Mouse (Mus musculus) C2C12 (cell line): Measurements from ENCODE around the gene Map4. TPM values are rescaled to one million over a fixed set of nuclear protein-coding genes. Genes with fewer than 3 reads are reported as not detected.
"Not testable (repeated sequence)": the region's sequence is repeated elsewhere in the genome, so short reads cannot be mapped to it uniquely, and the experiment has no call there.

Experiments used
- H3K27me3 ChIP-seq: one replicate; pipeline ENCODE4 v1.6.1; 2011; ENCODE audit not compliant: control insufficient read depth, insufficient read depth, insufficient read length
- H3K36me3 ChIP-seq: one replicate; pipeline ENCODE4 v1.6.1; 2011; ENCODE audit not compliant: control insufficient read depth, insufficient read depth
- H3K4me3 ChIP-seq: one replicate; pipeline ENCODE4 v1.5.1; 2011; ENCODE audit warnings: mild to moderate bottlenecking, control low read depth; ENCODE audit not compliant: poor library complexity, insufficient read depth, severe bottlenecking
- H3K79me2 ChIP-seq: one replicate; pipeline ENCODE4 v1.6.1; 2011; ENCODE audit not compliant: control insufficient read depth, insufficient read depth
- H3K79me3 ChIP-seq: one replicate; pipeline ENCODE4 v1.6.1; 2011; ENCODE audit warnings: low read depth, control low read depth
- H3ac ChIP-seq: one replicate; pipeline ENCODE3; 2011; ENCODE audit warnings: low read depth; ENCODE audit not compliant: control insufficient read depth, insufficient read length
- CEBPB ChIP-seq: IDR thresholded peaks from one replicate; pipeline ENCODE4 v1.6.1; 2011; ENCODE audit warnings: low read depth, mild to moderate bottlenecking, control low read depth, moderate library complexity
- CTCF ChIP-seq: IDR thresholded peaks from one replicate; pipeline ENCODE4 v1.5.1; 2011; ENCODE audit not compliant: control insufficient read depth, insufficient read depth, insufficient read length
- FOSL1 ChIP-seq: IDR thresholded peaks from one replicate; pipeline ENCODE4 v1.8.0; 2011; ENCODE audit warnings: mild to moderate bottlenecking, low read length; ENCODE audit not compliant: poor library complexity, insufficient read depth, severe bottlenecking
- MAX ChIP-seq: IDR thresholded peaks from one replicate; pipeline ENCODE4 v1.6.1; 2011; ENCODE audit warnings: mild to moderate bottlenecking, control low read depth
- MYOD1 ChIP-seq: IDR thresholded peaks from one replicate; pipeline ENCODE4 v1.6.1; 2011; ENCODE audit warnings: low read depth; ENCODE audit not compliant: control insufficient read depth, insufficient read length
- MYOG ChIP-seq: IDR thresholded peaks from one replicate; pipeline ENCODE4 v1.6.1; 2011; ENCODE audit not compliant: control insufficient read depth, insufficient read length; ENCODE audit errors: extremely low read depth
- USF1 ChIP-seq: IDR thresholded peaks from one replicate; pipeline ENCODE4 v1.6.1; 2011; ENCODE audit warnings: low read depth, mild to moderate bottlenecking, control low read depth, moderate library complexity
- polyA plus RNA-seq: library from polyadenylated mRNA; unstranded; fragments of >200 nt; fragmentation: generic; extraction: Trizol; gene quantifications from one replicate; pipeline ENCODE4 v1.2.1, GENCODE M21; 2012; ENCODE audit warnings: missing spikeins

Gene Map4
- polyA plus RNA-seq, 1 experiment = 135 TPM

GRCm38 (mm10) chr9:110118249-110118648 is 187.0 kb downstream of the Map4 start:
- TF ChIP-seq USF1 (no peak), MYOG (no peak), MAX (no peak), CTCF (no peak), FOSL1 (no peak), MYOD1 (no peak), CEBPB (no peak)
- Histone ChIP-seq H3K27me3 (no peaks in the 10 kb centered on the region), H3K36me3 (peaks cover 28% of the 10 kb centered on the region), H3K79me3 (peaks cover 31% of the 10 kb centered on the region), H3K79me2 (peaks cover 44% of the 10 kb centered on the region), H3ac (peak overlapping the region; percentile 90), H3K4me3 (peak overlapping the region; percentile 83)

- Histone ChIP-seq H3K79me3 (peaks cover 22% of the 10 kb centered on the region), H3K4me3 (no peak overlapping the region), H3K79me2 (peaks cover 30% of the 10 kb centered on the region), H3ac (no peak overlapping the region), H3K27me3 (no peaks in the 10 kb centered on the region), H3K36me3 (peaks cover 10% of the 10 kb centered on the region)
- TF ChIP-seq CEBPB = no peak
- TF ChIP-seq MYOD1 = no peak
These were observed 190.2 kb downstream of the Map4 start for GRCm38 (mm10) chr9:110121424-110121823.

- peaks cover 12% of the 10 kb centered on the region for H3K79me3 ChIP-seq
- H3K27me3 ChIP-seq = no peaks in the 10 kb centered on the region
- H3K79me2 ChIP-seq = peaks cover 16% of the 10 kb centered on the region
- TF ChIP-seq MYOD1 (no peak), MAX (no peak), USF1 (no peak), FOSL1 (no peak), CTCF (no peak), MYOG (no peak), CEBPB (no peak)
- no peak overlapping the region for H3ac ChIP-seq
- H3K36me3 ChIP-seq = peaks cover 10% of the 10 kb centered on the region
- no peak overlapping the region for H3K4me3 ChIP-seq
These were observed 192.1 kb downstream of the Map4 start for GRCm38 (mm10) chr9:110123322-110123721.

GRCm38 (mm10) chr9:110124008-110124540 is 192.8 kb downstream of the Map4 start:
- H3K4me3 ChIP-seq, H3K79me2 ChIP-seq, H3K36me3 ChIP-seq, H3K79me3 ChIP-seq, H3ac ChIP-seq, H3K27me3 ChIP-seq: not testable (repeated sequence)

GRCm38 (mm10) chr9:110130896-110131524 is 199.8 kb downstream of the Map4 start:
- H3K27me3 ChIP-seq = no peaks in the 10 kb centered on the region
- H3ac ChIP-seq = peak overlapping the region; percentile 42
- peaks cover 38% of the 10 kb centered on the region for H3K79me3 ChIP-seq
- H3K36me3 ChIP-seq = peaks cover 23% of the 10 kb centered on the region
- peak overlapping the region; percentile 63 for H3K4me3 ChIP-seq
- H3K79me2 ChIP-seq = peaks cover 41% of the 10 kb centered on the region
- TF ChIP-seq MAX = no peak
- no peak for TF ChIP-seq MYOG
- no peak for TF ChIP-seq USF1
- no peak for TF ChIP-seq FOSL1
- TF ChIP-seq MYOD1 = no peak
- no peak for TF ChIP-seq CTCF

- Histone ChIP-seq H3K79me2 (peaks cover 47% of the 10 kb centered on the region), H3K27me3 (no peaks in the 10 kb centered on the region), H3K79me3 (peaks cover 44% of the 10 kb centered on the region), H3ac (peak overlapping the region; percentile 84), H3K4me3 (peak overlapping the region; percentile 63), H3K36me3 (peaks cover 28% of the 10 kb centered on the region)
- TF ChIP-seq USF1 (no peak), MYOD1 (no peak), MAX (peak; percentile 70)
These were observed 200.4 kb downstream of the Map4 start for GRCm38 (mm10) chr9:110131525-110132197.
